Mouse (Mus musculus): Measurements from ENCODE around the gene Mnd1. TPM values are rescaled to one million over a fixed set of nuclear protein-coding genes. Genes with fewer than 3 reads are reported as not detected.
A peak's percentile ranks its signal among the peaks of the same experiment; 100 is the strongest.

Gene Mnd1
- polyA plus RNA-seq (2012; rRNA removed), result 0.09 TPM in 1 of 2 replicates, not detected in the other

- peak; percentile 83 to 97 for DNase-seq (ENCODE audit: low read depth in 1 of 2, low spot score in 2 of 2)
- Histone ChIP-seq H3K4me1 (ENCODE audit: control insufficient read depth, insufficient read depth, insufficient read length) (peaks cover 5% of the 10 kb centered on the region; the same call in 1 of the 2 replicates), H3K27ac (ENCODE audit: insufficient read depth, low read length) (no peak within 1 kb of the TSS; the same call in 1 of the 2 replicates), H3K36me3 (ENCODE audit: control insufficient read depth, insufficient read depth, low read length) (no peaks in the 10 kb centered on the region), H3K27me3 (ENCODE audit: control insufficient read depth, insufficient read depth, low read length) (no peaks in the 10 kb centered on the region), H3K4me3 (ENCODE audit: extremely low read depth, insufficient read depth, insufficient read length) (peak within 1 kb of the TSS; percentile 58)
- no peak for TF ChIP-seq POLR2A (IDR thresholded peaks at IDR 0.05; ENCODE audit: low read depth, low read length)
- TF ChIP-seq CTCF (IDR thresholded peaks at IDR 0.05; ENCODE audit: extremely low read depth, insufficient read depth, insufficient read length, insufficient replicate concordance), result peak; percentile 86
- WGBS, result under 1% methylated on average over 29 of the region's 29 CpGs
These were observed at the start of gene Mnd1 for GRCm38 (mm10) chr3:84155558-84156006. Gene Mnd1 (minus strand): TSS chr3:84155786.

GRCm38 (mm10) chr3:84204640-84205039, 49.1 kb upstream of the Mnd1 start:
- TF ChIP-seq POLR2A (IDR thresholded peaks at IDR 0.05; ENCODE audit: low read depth, low read length) (no peak), CTCF (IDR thresholded peaks at IDR 0.05; ENCODE audit: extremely low read depth, insufficient read depth, insufficient read length, insufficient replicate concordance) (no peak)
- H3K27ac ChIP-seq (ENCODE audit: insufficient read depth, low read length), result no peak overlapping the region
- no peak for DNase-seq (ENCODE audit: low read depth in 1 of 2, low spot score in 2 of 2)
- H3K4me1 ChIP-seq (ENCODE audit: control insufficient read depth, insufficient read depth, insufficient read length), result no peaks in the 10 kb centered on the region
- 89% methylated on average over 5 of the region's 5 CpGs for WGBS
- H3K36me3 ChIP-seq (ENCODE audit: control insufficient read depth, insufficient read depth, low read length), result no peaks in the 10 kb centered on the region
- no peak overlapping the region for H3K4me3 ChIP-seq (ENCODE audit: extremely low read depth, insufficient read depth, insufficient read length)
- no peaks in the 10 kb centered on the region for H3K27me3 ChIP-seq (ENCODE audit: control insufficient read depth, insufficient read depth, low read length)

- WGBS, result 88% methylated on average over 13 of the region's 13 CpGs
- TF ChIP-seq CTCF (IDR thresholded peaks at IDR 0.05; ENCODE audit: extremely low read depth, insufficient read depth, insufficient read length, insufficient replicate concordance), result no peak
- no peak for TF ChIP-seq POLR2A (IDR thresholded peaks at IDR 0.05; ENCODE audit: low read depth, low read length)
- DNase-seq (ENCODE audit: low read depth in 1 of 2, low spot score in 2 of 2), result no peak
- H3K4me1 ChIP-seq (ENCODE audit: control insufficient read depth, insufficient read depth, insufficient read length), result no peaks in the 10 kb centered on the region
- H3K27ac ChIP-seq (ENCODE audit: insufficient read depth, low read length), result no peak overlapping the region
- no peaks in the 10 kb centered on the region for H3K27me3 ChIP-seq (ENCODE audit: control insufficient read depth, insufficient read depth, low read length)
- no peak overlapping the region for H3K4me3 ChIP-seq (ENCODE audit: extremely low read depth, insufficient read depth, insufficient read length)
- no peaks in the 10 kb centered on the region for H3K36me3 ChIP-seq (ENCODE audit: control insufficient read depth, insufficient read depth, low read length)
These were observed 45.2 kb upstream of the Mnd1 start for GRCm38 (mm10) chr3:84200559-84201420.

- TF ChIP-seq CTCF (IDR thresholded peaks at IDR 0.05; ENCODE audit: extremely low read depth, insufficient read depth, insufficient read length, insufficient replicate concordance) (no peak), POLR2A (IDR thresholded peaks at IDR 0.05; ENCODE audit: low read depth, low read length) (no peak)
- H3K27me3 ChIP-seq (ENCODE audit: control insufficient read depth, insufficient read depth, low read length), result no peaks in the 10 kb centered on the region
- H3K4me3 ChIP-seq (ENCODE audit: extremely low read depth, insufficient read depth, insufficient read length), result no peak overlapping the region
- DNase-seq (ENCODE audit: low read depth in 1 of 2, low spot score in 2 of 2), result no peak
- 93% methylated on average over 9 of the region's 9 CpGs for WGBS
- no peak overlapping the region for H3K27ac ChIP-seq (ENCODE audit: insufficient read depth, low read length)
- H3K4me1 ChIP-seq (ENCODE audit: control insufficient read depth, insufficient read depth, insufficient read length), result no peaks in the 10 kb centered on the region
- H3K36me3 ChIP-seq (ENCODE audit: control insufficient read depth, insufficient read depth, low read length), result no peaks in the 10 kb centered on the region
These were observed 43.9 kb upstream of the Mnd1 start for GRCm38 (mm10) chr3:84199516-84199915.

GRCm38 (mm10) chr3:84198229-84198628, 42.6 kb upstream of the Mnd1 start:
- Histone ChIP-seq H3K4me1 (ENCODE audit: control insufficient read depth, insufficient read depth, insufficient read length) (no peaks in the 10 kb centered on the region), H3K27ac (ENCODE audit: insufficient read depth, low read length) (no peak overlapping the region), H3K36me3 (ENCODE audit: control insufficient read depth, insufficient read depth, low read length) (no peaks in the 10 kb centered on the region), H3K4me3 (ENCODE audit: extremely low read depth, insufficient read depth, insufficient read length) (no peak overlapping the region), H3K27me3 (ENCODE audit: control insufficient read depth, insufficient read depth, low read length) (no peaks in the 10 kb centered on the region)
- WGBS, result 96% methylated on average over 3 of the region's 3 CpGs
- no peak for TF ChIP-seq CTCF (IDR thresholded peaks at IDR 0.05; ENCODE audit: extremely low read depth, insufficient read depth, insufficient read length, insufficient replicate concordance)
- no peak for TF ChIP-seq POLR2A (IDR thresholded peaks at IDR 0.05; ENCODE audit: low read depth, low read length)
- no peak for DNase-seq (ENCODE audit: low read depth in 1 of 2, low spot score in 2 of 2)

GRCm38 (mm10) chr3:84193881-84194280, 38.3 kb upstream of the Mnd1 start:
- H3K27me3 ChIP-seq (ENCODE audit: control insufficient read depth, insufficient read depth, low read length), result no peaks in the 10 kb centered on the region

More at GRCm38 (mm10) chr3:84193881-84194280, 38.3 kb upstream of the Mnd1 start:
- no peak for DNase-seq (ENCODE audit: low read depth in 1 of 2, low spot score in 2 of 2)
- 78% methylated on average over 4 of the region's 4 CpGs for WGBS
- H3K36me3 ChIP-seq (ENCODE audit: control insufficient read depth, insufficient read depth, low read length), result no peaks in the 10 kb centered on the region
- TF ChIP-seq CTCF (IDR thresholded peaks at IDR 0.05; ENCODE audit: extremely low read depth, insufficient read depth, insufficient read length, insufficient replicate concordance) (no peak), POLR2A (IDR thresholded peaks at IDR 0.05; ENCODE audit: low read depth, low read length) (no peak)
- no peak overlapping the region for H3K27ac ChIP-seq (ENCODE audit: insufficient read depth, low read length)
- peaks cover 3% of the 10 kb centered on the region; the same call in 1 of the 2 replicates for H3K4me1 ChIP-seq (ENCODE audit: control insufficient read depth, insufficient read depth, insufficient read length)
- no peak overlapping the region for H3K4me3 ChIP-seq (ENCODE audit: extremely low read depth, insufficient read depth, insufficient read length)

Measured in spleen, adult 2 months (tissue).